22 mouse cellular contexts compared by ENCODE assay signal in the genomic region with DNA sequence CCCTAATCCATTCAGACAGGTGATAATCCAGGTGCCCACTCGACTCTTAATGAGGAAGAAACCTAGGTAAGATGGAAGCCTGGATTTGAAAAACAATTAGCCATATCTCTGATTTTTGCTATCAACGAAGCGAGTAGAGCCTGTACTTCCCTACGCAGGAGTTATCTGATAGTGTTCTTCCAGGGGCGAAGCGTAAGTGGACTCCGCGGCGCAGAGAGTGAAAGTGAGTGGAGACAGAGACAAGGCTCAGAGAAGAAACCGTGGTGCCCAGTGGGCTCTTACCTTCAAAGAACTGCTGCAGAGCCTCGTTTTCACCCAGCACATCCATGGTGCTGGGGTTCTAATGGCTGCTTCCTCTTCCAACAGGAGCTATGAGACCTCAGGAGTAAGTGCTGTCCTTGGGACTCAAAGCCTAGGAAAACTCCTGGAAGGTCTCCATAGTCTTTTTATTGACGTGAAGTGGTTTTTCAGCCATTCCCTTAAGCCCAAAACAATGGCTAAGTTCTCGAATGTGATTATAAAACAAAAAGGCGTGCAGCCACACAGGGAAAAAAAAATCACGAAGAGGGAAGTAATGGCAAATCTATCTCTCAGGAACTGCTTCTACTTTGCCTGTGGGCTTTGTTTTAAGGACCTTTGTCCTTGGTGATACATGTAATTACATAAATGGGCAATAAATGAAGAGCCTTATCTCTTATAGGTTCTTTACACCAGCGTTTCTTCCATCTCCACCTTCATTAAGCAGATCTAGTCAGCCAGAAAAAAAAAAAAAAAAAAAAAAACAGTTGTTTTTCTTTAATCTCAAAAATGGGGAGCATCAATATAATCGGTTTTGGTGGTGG. TPM values are rescaled to one million over a fixed set of nuclear protein-coding genes. Genes with fewer than 3 reads are reported as not detected.
"Had no signal": no experiment of that assay in that cellular context is flagged by ENCODE, and none has a peak within 500 bp of the region (broad histone marks: within the 10 kb centered on the region; RNA-seq: fewer than 3 reads in every experiment).

A gene (minus strand): TSS at position 584 of the 842 bp plus-strand sequence.

- H3K9me3 ChIP-seq: limb, embryonic 12.5 days; liver, embryonic 12.5 days; liver, embryonic 15.5 days; lung, embryonic 15.5 days; megakaryocyte, embryonic 14.5 days; stomach, embryonic 15.5 days had no signal

- H3K4me1 ChIP-seq: liver, embryonic 15.5 days; lung, embryonic 15.5 days; stomach, embryonic 15.5 days had no signal

- H3K9ac ChIP-seq: limb, embryonic 12.5 days; liver, embryonic 12.5 days; liver, embryonic 15.5 days; lung, embryonic 15.5 days; stomach, embryonic 15.5 days had no signal

- H3K4me3 ChIP-seq: limb, embryonic 12.5 days; liver, embryonic 12.5 days; liver, embryonic 15.5 days; lung, embryonic 15.5 days; megakaryocyte, embryonic 14.5 days; stomach, embryonic 15.5 days had no signal

- H3K27ac ChIP-seq: kidney, postnatal 0 days; liver, embryonic 12.5 days; liver, embryonic 15.5 days; lung, embryonic 15.5 days; stomach, embryonic 15.5 days had no signal

- DNase-seq: kidney, adult 2 months; kidney, postnatal 25 days; liver; lung, adult 18-20 months; lung, postnatal 10 days; lung, postnatal 36 days; midbrain, embryonic 14.5 days; right cerebral cortex, adult 18-20 months; right cerebral cortex, postnatal 14 days; right cerebral cortex, postnatal 4 days; spleen, adult 18-20 months; thymus, postnatal 25 days had no signal

- ATAC-seq: inflammation-experienced regulatory T-cells, adult 6 months; liver, embryonic 12.5 days had no signal

- H3K27me3 ChIP-seq: limb, embryonic 12.5 days; liver, embryonic 12.5 days; liver, embryonic 15.5 days; lung, embryonic 15.5 days; megakaryocyte, embryonic 14.5 days; stomach, embryonic 15.5 days had no signal

- H3K36me3 ChIP-seq: limb, embryonic 12.5 days; liver, embryonic 12.5 days; liver, embryonic 15.5 days; lung, embryonic 15.5 days; stomach, embryonic 15.5 days had no signal

- H3K4me2 ChIP-seq: limb, embryonic 12.5 days; liver, embryonic 12.5 days; liver, embryonic 15.5 days; lung, embryonic 15.5 days; midbrain, embryonic 11.5 days; stomach, embryonic 15.5 days had no signal

RNA-seq across cellular contexts. Expression of the gene that starts here (rescaled TPM):
- polyA plus RNA-seq: inflammation-experienced regulatory T-cells, adult 6 months; kidney, embryonic 14.5 days; liver, embryonic 15.5 days had no signal
